Mouse (Mus musculus) lung, postnatal 0 days (tissue): ENCODE measurements around the gene Galnt5. TPM values are rescaled to one million over a fixed set of nuclear protein-coding genes. Genes with fewer than 3 reads are reported as not detected.
A peak's percentile ranks its signal among the peaks of the same experiment; 100 is the strongest.

Source experiments
- ATAC-seq: fragments of 200-750 bp; cut with Nextera tagmentation; 2 replicates; pipeline ENCODE4 v1.8.0; 2017; ENCODE audit warnings: moderate library complexity
- DNase-seq: peaks from one replicate; pipeline ENCODE4 v3.0.0-alpha.2; 2016; ENCODE audit warnings: low spot score
- H3K27ac ChIP-seq: fragments of 300-500 bp; sonication (generic); 2 replicates; pipeline ENCODE4 v1.5.1; 2014; ENCODE audit warnings: antibody characterized with exemption, mild to moderate bottlenecking, low read length, mixed read lengths
- H3K27me3 ChIP-seq: fragments of 300-500 bp; sonication (generic); replicated peaks from 2 replicates; pipeline ENCODE4 v1.6.1; 2014; ENCODE audit warnings: low read length, mixed read lengths; ENCODE audit not compliant: insufficient read depth
- H3K36me3 ChIP-seq: fragments of 300-500 bp; sonication (generic); 2 replicates; pipeline ENCODE4 v1.6.1; 2014; ENCODE audit warnings: low read length, mixed read lengths; ENCODE audit not compliant: insufficient read depth
- H3K4me1 ChIP-seq: fragments of 300-500 bp; sonication (generic); 2 replicates; pipeline ENCODE4 v1.6.1; 2014; ENCODE audit warnings: antibody characterized with exemption, low read depth, low read length, mixed read lengths; ENCODE audit not compliant: insufficient read depth
- H3K4me2 ChIP-seq: fragments of 300-500 bp; sonication (generic); replicated peaks from 2 replicates; pipeline ENCODE4 v1.6.1; 2014; ENCODE audit warnings: low read depth, mild to moderate bottlenecking, low read length, moderate library complexity, mixed read lengths
- H3K4me3 ChIP-seq: fragments of 300-500 bp; sonication (generic); 2 replicates; pipeline ENCODE4 v1.5.1; 2014; ENCODE audit warnings: low read depth, low read length
- H3K9ac ChIP-seq: fragments of 300-500 bp; sonication (generic); replicated peaks from 2 replicates; pipeline ENCODE4 v1.6.1; 2014; ENCODE audit warnings: low read depth, mild to moderate bottlenecking
- H3K9me3 ChIP-seq: fragments of 300-500 bp; sonication (generic); 2 replicates; pipeline ENCODE4 v1.6.1; 2016; ENCODE audit warnings: low read length, mixed read lengths
- CTCF ChIP-seq: IDR thresholded peaks from 2 replicates; pipeline ENCODE4 v1.5.1; 2016; ENCODE audit warnings: antibody characterized with exemption, mild to moderate bottlenecking
- EP300 ChIP-seq: IDR thresholded peaks from 2 replicates; pipeline ENCODE4 v1.6.1; 2016; ENCODE audit warnings: antibody characterized with exemption, mild to moderate bottlenecking, control low read depth
- WGBS: fragments of 180-500 bp; shearing (Covaris S2); extraction: QIAGEN DNeasy Blood & Tissue Kit; methylation state at CpG from one replicate; pipeline ENCODE4 v1.1.7; 2014; 5-methylcytosine and 5-hydroxymethylcytosine counted together
- polyA plus RNA-seq: library from polyadenylated mRNA; unstranded; fragments of >200 nt; fragmentation: Nextera tagmentation; extraction: Ambion mirVana; gene quantifications from 2 replicates; pipeline ENCODE4 v1.2.1, GENCODE M21; 2015

Gene Galnt5
- polyA plus RNA-seq = 0.33 and 0.68 TPM in 2 replicates

GRCm38 (mm10) chr2:57997752-57998430, at the start of gene Galnt5:
Galnt5 (plus strand) TSS chr2:57997884.
- TF ChIP-seq EP300 (no peak), CTCF (no peak)
- Histone ChIP-seq H3K4me3 (peak within 1 kb of the TSS; percentile 33), H3K4me2 (peak within 1 kb of the TSS; percentile 58), H3K27ac (no peak within 1 kb of the TSS; the same call in 1 of the 2 replicates), H3K27me3 (no peaks in the 10 kb centered on the region), H3K9me3 (no peaks in the 10 kb centered on the region), H3K9ac (no peak within 1 kb of the TSS), H3K4me1 (no peaks in the 10 kb centered on the region; the same call in 1 of the 2 replicates), H3K36me3 (no peaks in the 10 kb centered on the region)
- 18% methylated on average over 12 of the region's 12 CpGs for WGBS
- ATAC-seq (peak; percentile 62), DNase-seq (peak; percentile 51)

DNA sequence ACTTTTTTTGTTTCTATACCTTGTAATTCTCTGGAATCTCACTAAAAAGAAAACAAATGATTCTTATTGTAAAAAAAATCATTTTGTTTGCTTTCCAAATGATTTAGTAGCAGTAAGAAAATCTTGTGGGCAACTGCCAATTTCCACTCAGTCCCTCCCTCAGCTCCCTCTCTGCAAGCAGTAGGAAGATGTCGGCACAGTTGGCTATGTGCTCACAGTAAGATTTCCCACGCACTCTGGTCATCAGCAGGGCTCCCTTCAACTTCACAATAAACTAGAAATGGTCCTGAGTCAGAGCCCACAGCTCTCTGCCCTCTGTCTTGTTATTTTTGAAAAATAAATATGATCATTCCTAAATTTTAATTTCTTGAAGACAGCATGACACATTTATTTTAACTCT, 46.1 kb upstream of the Galnt5 start:
- TF ChIP-seq CTCF (no peak), EP300 (no peak)
- Histone ChIP-seq H3K9ac (no peak overlapping the region), H3K27ac (no peak overlapping the region), H3K27me3 (no peaks in the 10 kb centered on the region), H3K4me3 (no peak overlapping the region), H3K4me1 (no peaks in the 10 kb centered on the region), H3K36me3 (no peaks in the 10 kb centered on the region), H3K9me3 (no peaks in the 10 kb centered on the region), H3K4me2 (no peak overlapping the region)
- no peak for DNase-seq
- ATAC-seq = no peak
- 49% methylated on average over 2 of the region's 2 CpGs for WGBS

- 70% methylated on average over 5 of the region's 5 CpGs for WGBS
- no peak for TF ChIP-seq EP300
- TF ChIP-seq CTCF = no peak
- DNase-seq = no peak
- Histone ChIP-seq H3K4me3 (no peak overlapping the region), H3K36me3 (no peaks in the 10 kb centered on the region), H3K9me3 (no peaks in the 10 kb centered on the region), H3K27ac (no peak overlapping the region), H3K4me1 (no peaks in the 10 kb centered on the region), H3K4me2 (no peak overlapping the region), H3K9ac (no peak overlapping the region), H3K27me3 (no peaks in the 10 kb centered on the region)
- no peak for ATAC-seq
Measured at GRCm38 (mm10) chr2:57960786-57961185, 36.9 kb upstream of the Galnt5 start.

GRCm38 (mm10) chr2:57982248-57982647, 15.4 kb upstream of the Galnt5 start:
- Histone ChIP-seq H3K36me3 (no peaks in the 10 kb centered on the region), H3K27ac (no peak overlapping the region), H3K4me3 (no peak overlapping the region), H3K4me1 (no peaks in the 10 kb centered on the region), H3K9me3 (no peaks in the 10 kb centered on the region), H3K9ac (no peak overlapping the region), H3K27me3 (no peaks in the 10 kb centered on the region), H3K4me2 (no peak overlapping the region)
- TF ChIP-seq CTCF (no peak), EP300 (no peak)
- ATAC-seq = no peak
- no peak for DNase-seq

GRCm38 (mm10) chr2:57991084-57991483, 6.6 kb upstream of the Galnt5 start:
- no peaks in the 10 kb centered on the region for H3K4me1 ChIP-seq
- TF ChIP-seq EP300 = no peak
- no peak for TF ChIP-seq CTCF
- no peaks in the 10 kb centered on the region for H3K36me3 ChIP-seq
- no peaks in the 10 kb centered on the region for H3K9me3 ChIP-seq
- no peak for DNase-seq
- H3K27ac ChIP-seq = no peak overlapping the region
- 83% methylated on average over 2 of the region's 2 CpGs for whole genome bisulfite sequencing
- no peaks in the 10 kb centered on the region for H3K27me3 ChIP-seq
- ATAC-seq = no peak
- H3K4me2 ChIP-seq = no peak overlapping the region
- H3K9ac ChIP-seq = no peak overlapping the region
- H3K4me3 ChIP-seq = no peak overlapping the region

DNA sequence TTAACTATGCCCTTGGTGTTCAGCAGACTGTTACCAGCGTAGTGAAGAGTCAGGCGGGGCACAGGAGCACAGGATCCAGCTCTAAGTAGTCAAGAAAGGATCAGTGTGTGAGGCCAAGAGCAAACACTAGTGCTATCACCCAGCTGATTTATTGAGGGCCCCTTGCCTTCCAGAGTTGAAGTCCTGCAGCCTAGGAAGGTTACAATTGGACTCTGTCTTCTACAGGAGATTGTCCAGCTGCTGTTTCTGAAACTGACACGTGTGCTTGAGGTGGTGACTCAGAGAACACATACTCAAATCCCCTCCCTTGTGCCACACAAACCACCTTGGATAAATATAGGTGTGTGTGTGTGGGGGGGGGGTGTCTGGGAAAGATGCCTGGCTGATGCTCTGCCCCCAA, 3.8 kb downstream of the Galnt5 start:
- 38% methylated on average over 3 of the region's 3 CpGs for WGBS
- ATAC-seq (peak; percentile 79), DNase-seq (peak; percentile 42)
- no peak overlapping the region for H3K4me3 ChIP-seq
- H3K36me3 ChIP-seq = no peaks in the 10 kb centered on the region
- H3K4me2 ChIP-seq = no peak overlapping the region
- TF ChIP-seq CTCF (no peak), EP300 (0 out of 2 replicates have a peak, but pooled peaks have one; percentile 14)
- no peaks in the 10 kb centered on the region; the same call in 1 of the 2 replicates for H3K4me1 ChIP-seq
- no peaks in the 10 kb centered on the region for H3K9me3 ChIP-seq
- no peak overlapping the region for H3K27ac ChIP-seq
- no peak overlapping the region for H3K9ac ChIP-seq
- no peaks in the 10 kb centered on the region for H3K27me3 ChIP-seq

GRCm38 (mm10) chr2:58007081-58007480, 9.4 kb downstream of the Galnt5 start:
- 84% methylated on average over 5 of the region's 5 CpGs for WGBS
- TF ChIP-seq EP300 (no peak), CTCF (no peak)
- Histone ChIP-seq H3K36me3 (no peaks in the 10 kb centered on the region), H3K9ac (no peak overlapping the region), H3K4me3 (no peak overlapping the region), H3K4me1 (no peaks in the 10 kb centered on the region), H3K27ac (no peak overlapping the region), H3K4me2 (no peak overlapping the region), H3K9me3 (no peaks in the 10 kb centered on the region), H3K27me3 (no peaks in the 10 kb centered on the region)
- no peak for DNase-seq
- ATAC-seq = no peak
